Mouse (Mus musculus): ENCODE results near the gene Slc22a14. TPM values are rescaled to one million over a fixed set of nuclear protein-coding genes. Genes with fewer than 3 reads are reported as not detected.
A peak's percentile ranks its signal among the peaks of the same experiment; 100 is the strongest.
"Not testable (repeated sequence)": the region's sequence is repeated elsewhere in the genome, so short reads cannot be mapped to it uniquely, and the experiment has no call there.

Slc22a14 gene
- total RNA-seq, 2 experiments from 2014 or later: not detected

DNA sequence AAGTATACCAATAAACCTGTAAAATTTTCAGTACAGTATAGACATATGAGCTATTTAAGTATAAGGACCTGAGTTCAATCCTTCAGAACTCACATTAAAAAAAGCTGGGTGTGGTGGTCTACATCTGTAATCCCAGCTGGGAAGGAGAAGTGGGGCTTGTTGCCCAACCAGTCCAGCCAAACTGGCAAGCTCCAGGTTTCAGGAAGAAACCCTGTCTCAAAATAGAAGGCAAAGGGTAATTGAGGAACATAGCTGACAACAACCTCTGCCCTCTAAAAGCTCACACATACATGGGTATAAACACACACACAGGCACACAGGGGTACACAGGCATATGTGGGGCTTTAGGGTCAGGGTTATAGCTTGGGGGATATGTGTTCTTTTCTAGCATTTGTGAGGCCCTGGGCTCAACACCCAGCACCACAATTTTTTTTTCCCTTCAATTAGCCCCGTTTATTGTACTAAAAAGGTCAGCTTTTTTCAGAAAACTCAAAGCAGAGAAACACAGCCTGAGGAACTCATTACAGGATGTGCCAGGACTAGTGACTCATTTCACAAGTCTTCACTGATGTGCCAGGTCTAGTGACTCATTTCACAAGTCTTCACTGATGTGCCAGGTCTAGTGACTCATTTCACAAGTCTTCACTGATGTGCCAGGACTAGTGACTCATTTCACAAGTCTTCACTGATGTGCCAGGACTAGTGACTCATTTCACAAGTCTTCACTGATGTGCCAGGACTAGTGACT, 99.8 kb downstream of the Slc22a14 start:
- not testable (repeated sequence) for DNase-seq (ENCODE audit: low spot score in 2 of 2)

DNA sequence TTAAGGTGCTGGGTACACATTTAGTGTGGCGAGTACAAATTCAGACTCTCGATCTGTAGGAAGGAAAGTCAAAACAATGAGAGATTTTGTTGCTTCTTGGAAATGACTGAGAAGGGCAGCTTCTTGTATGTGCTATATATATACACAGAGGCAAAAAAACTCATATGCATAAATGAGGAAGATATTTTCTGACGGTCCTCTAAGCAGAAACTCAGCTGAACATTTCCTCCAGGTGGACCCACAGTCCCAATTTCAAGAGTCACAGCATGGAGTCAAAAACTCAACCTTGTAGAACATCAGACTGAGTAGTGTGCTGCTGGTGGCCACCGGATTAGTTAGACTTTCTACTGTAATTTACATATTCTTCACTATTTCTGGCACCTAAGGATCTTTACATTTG, 102.3 kb downstream of the Slc22a14 start:
- no peak for DNase-seq (ENCODE audit: low spot score in 2 of 2)

DNA sequence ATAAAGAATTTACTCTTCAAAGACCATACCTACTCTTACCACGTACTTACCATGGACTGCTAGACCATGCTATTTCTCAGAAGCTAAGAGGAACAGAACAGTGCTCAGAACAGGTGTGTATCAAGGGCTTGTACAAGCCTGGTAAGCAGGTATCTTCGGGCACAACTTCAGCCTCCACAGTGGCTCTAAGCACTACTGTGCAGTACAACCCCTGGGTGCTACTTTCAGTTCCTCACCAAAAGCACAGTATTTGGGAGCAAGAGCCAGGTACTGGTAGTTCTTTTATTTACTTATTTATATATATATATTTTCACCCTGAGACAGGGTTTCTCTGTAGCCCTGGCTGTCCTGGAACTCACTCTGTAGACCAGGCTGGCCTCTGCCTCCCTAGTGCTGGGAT, 104.5 kb downstream of the Slc22a14 start:
- no peak for DNase-seq (ENCODE audit: low spot score in 2 of 2)

GRCm38 (mm10) chr9:119258785-119259184, 106.6 kb downstream of the Slc22a14 start:
- DNase-seq (ENCODE audit: low spot score in 2 of 2): no peak

GRCm38 (mm10) chr9:119258128-119258527, 107.2 kb downstream of the Slc22a14 start:
- no peak for DNase-seq (ENCODE audit: low spot score in 2 of 2)

- no peak for DNase-seq (ENCODE audit: low spot score in 2 of 2)
Observed at GRCm38 (mm10) chr9:119256161-119256560, 109.2 kb downstream of the Slc22a14 start.

- no peak for DNase-seq (ENCODE audit: low spot score in 2 of 2)
Observed at GRCm38 (mm10) chr9:119255096-119255495, 110.3 kb downstream of the Slc22a14 start.

DNA sequence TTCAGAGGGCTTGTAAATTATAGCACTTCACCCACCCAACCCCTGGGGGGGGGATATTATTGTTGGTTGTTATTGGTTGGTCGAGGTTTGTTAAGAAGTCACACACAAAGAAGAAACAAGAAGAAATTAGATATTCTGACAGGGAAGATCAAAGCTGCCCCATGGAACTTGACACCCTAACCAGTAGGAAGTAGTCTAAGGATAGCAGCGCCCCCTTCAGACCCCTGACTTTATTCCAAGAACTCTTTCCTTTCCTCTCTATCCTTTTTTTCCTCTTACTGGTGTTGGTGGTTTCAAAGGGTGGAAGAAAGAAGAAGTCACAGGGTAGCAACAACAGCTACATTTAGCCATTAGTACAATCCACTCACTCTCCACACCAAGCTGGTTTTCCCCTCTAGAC, 111.2 kb downstream of the Slc22a14 start:
- no peak for DNase-seq (ENCODE audit: low spot score in 2 of 2)

- DNase-seq (ENCODE audit: low spot score in 2 of 2): no peak
Observed at GRCm38 (mm10) chr9:119247996-119248395, 117.4 kb downstream of the Slc22a14 start.

GRCm38 (mm10) chr9:119246826-119247225, 118.5 kb downstream of the Slc22a14 start:
- DNase-seq (ENCODE audit: low spot score in 2 of 2): no peak

GRCm38 (mm10) chr9:119243981-119244380, 121.4 kb downstream of the Slc22a14 start:
- DNase-seq (ENCODE audit: low spot score in 2 of 2): no peak

DNA sequence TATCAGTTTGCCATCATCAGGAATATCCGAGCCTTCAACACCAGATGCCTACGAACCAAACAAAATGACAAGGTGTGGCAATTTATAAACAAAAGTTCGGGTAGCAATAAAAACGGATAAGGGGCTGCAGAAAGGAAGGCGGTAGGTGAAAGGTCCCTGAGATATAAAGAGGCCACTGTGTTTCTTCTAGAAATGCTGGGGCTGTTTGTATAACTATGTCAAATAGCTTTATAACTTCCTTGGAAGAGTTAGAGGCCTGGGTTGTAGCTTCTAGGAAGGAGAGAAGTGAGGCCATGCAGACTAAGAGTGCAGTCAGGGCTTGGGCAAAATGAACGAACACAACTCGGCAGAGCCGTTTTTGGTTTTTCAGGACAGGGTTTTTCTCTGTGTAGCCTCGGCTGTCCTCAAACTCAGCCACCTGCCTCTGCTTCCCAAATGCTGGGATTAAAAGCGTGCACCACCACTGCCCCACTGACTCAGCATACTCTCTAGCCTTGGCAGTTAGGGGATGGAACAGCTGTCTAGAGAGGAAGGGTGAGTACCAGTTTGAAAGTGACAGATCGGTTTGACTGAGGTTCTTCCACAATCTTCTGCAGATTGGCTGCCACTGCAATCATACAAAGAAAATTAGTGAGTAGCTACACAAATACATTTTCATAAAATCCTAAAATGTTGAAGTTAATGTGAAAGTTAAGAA, 124.0 kb downstream of the Slc22a14 start:
- DNase-seq (ENCODE audit: low spot score in 2 of 2): no peak

DNA sequence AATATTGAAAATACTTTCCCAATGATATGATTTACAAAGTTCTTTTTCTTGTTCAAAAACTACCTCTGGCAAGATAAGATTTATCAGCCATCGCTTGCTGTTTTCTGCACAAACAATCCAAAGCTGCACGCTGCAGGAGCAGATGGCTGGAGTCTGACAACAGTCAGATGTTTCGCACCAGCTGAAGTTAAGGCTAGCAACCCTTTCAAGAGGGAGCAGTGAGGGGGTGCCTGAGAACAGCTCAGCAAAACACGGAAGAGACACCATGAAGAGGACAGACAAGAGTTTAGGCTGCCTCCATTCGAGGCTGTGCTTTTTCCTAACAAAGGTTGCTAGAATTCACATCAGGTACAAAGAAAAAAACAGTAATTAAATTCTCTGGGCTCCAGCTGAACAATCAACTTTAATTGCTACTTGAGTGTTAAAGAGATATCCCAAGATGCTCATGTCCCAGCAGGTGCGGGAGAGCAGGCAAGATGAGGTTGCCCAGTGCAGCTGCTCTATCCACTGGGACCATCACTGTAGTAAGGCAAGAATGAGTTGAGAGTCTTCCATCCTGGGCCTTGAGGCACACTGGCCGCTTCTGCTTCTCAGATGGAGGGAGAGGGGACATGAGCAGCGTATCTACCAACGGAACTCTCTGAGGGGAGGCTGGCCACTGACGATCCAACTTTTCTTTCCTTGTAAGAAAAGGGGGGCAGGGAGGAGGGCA, 124.9 kb downstream of the Slc22a14 start:
- DNase-seq (ENCODE audit: low spot score in 2 of 2): peak in 1 of 2 experiments; percentile 10

- no peak for DNase-seq (ENCODE audit: low spot score in 2 of 2)
Observed at GRCm38 (mm10) chr9:119239274-119239673, 126.1 kb downstream of the Slc22a14 start.

- DNase-seq (ENCODE audit: low spot score in 2 of 2): no peak
Observed at GRCm38 (mm10) chr9:119238796-119239195, 126.6 kb downstream of the Slc22a14 start.

- no peak for DNase-seq (ENCODE audit: low spot score in 2 of 2)
Observed at GRCm38 (mm10) chr9:119231552-119231951, 133.8 kb downstream of the Slc22a14 start.

DNA sequence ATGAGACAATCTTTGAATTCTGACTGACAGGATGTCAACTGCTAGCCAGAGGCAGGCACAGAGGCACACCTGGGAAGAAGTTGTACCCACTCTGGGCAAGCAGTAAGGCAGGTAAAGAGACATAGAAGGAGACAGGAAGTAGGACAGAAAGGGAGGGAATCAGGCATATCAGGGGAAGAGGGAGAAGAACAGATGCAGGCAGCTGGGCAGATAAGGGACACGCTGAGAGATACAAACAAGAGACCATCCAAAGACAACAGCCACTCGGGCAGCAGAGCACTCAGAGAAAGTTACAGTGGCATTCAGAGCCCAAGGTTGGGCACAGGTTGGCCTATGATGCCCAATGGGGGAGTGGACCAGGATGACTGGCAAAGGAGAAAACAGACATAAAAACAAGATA, 134.5 kb downstream of the Slc22a14 start:
- no peak for DNase-seq (ENCODE audit: low spot score in 2 of 2)

DNA sequence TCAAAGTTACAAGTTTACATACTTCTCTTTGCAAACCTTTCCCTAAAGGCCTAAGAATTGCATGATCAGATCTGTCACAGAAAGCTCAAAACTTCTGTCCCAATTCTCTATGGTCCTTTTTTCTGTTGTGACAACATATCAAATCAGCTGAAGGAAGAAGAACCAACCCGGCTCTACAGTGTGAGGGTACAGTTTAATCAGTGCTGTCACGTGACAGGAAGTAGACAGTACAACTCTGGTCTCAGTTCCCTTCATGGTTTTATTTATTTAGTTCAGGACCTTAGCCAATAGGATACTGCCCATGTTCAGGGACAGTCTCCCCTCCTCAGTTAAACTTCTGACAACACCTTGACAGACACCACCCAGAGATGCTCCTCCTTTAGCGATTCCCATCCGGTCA, 145.1 kb downstream of the Slc22a14 start:
- DNase-seq (ENCODE audit: low spot score in 2 of 2): no peak

DNA sequence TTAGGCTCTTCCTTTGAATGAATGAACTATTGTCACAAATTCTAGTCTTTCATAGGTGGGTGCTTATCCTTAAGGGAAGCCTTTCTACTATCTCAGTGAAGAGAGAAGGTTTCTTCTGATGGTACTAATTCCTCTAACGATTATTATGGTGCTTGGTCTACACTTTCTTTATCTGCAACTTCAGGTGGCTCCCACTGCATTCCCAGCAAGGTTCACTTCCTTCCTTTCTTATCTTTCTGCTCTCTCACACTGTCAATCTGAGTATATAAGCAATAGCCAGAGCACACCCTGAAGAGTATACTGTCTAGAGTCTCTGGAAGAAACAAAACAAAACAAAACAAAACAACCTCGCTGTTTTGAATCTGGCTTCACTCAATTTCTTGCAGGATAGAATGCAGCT, 145.7 kb downstream of the Slc22a14 start:
- no peak for DNase-seq (ENCODE audit: low spot score in 2 of 2)

DNA sequence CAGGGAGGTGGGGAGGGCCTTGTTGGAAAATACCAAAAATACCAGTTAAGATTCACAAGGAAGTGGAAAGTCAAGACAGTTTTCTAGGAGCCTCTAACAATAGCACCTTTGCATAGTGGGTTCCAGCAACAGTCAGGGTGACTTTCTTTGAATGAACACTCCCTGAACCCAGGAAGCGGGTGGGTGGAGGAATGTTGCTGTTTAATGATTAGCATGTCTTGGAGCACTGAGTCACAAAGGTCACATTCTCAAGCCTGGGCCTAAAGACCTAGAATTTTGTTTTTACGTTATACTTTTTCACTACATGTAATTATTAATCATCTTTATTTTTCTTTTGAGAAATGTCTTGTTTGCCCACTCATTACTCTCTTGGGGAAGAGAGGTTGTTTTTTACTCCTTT, 150.0 kb downstream of the Slc22a14 start:
- not testable (repeated sequence) for DNase-seq (ENCODE audit: low spot score in 2 of 2)

DNA sequence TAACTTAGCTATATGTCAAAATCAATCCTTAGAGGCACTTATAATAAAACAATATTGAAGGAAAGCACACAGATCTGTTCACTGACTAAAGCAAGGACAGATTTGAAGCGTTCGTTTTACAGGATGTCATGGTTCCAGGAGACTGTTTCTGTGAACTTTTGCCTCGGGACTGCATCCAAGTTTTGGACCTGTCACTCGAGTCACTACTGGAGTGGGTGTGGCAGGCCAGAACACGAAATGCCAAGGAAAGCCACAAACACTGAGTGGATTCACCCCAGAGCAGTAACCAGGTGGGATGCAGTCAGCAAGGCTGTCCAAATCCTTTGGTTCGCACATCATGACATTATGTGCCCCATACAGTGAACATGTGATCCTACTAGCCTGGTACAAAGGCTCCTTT, 150.8 kb downstream of the Slc22a14 start:
- no peak for DNase-seq (ENCODE audit: low spot score in 2 of 2)

GRCm38 (mm10) chr9:119212996-119213395, 152.4 kb downstream of the Slc22a14 start:
- no peak for DNase-seq (ENCODE audit: low spot score in 2 of 2)
